Mouse (Mus musculus): Measurements from ENCODE around the gene Cfd.

GRCm38 (mm10) chr10:79907415-79907814 is 16.8 kb downstream of the Cfd start:
- no peak for TF ChIP-seq POLR2A (IDR thresholded peaks at IDR 0.05; ENCODE audit: low read depth, low read length)
- no peak for TF ChIP-seq CTCF (conservative IDR thresholded peaks at IDR 0.05; ENCODE audit: insufficient read depth, insufficient read length, low read depth, low read length)
